Mouse (Mus musculus) ZHBTc4 (cell line): ENCODE results near the gene Spata18.

ENCODE experiments used
- DNase-seq: peaks from one replicate; pipeline ENCODE4 v3.0.0-alpha.2; 2011; ENCODE audit warnings: low read depth, low spot score

Spata18 gene

GRCm38 (mm10) chr5:73651061-73651854 lies at the start of gene Spata18:
TSS of gene Spata18 (plus strand) at chr5:73651379.
- peak; percentile 55 for DNase-seq

- no peak for DNase-seq
Observed at GRCm38 (mm10) chr5:73602865-73603264, 48.3 kb upstream of the Spata18 start.

DNA sequence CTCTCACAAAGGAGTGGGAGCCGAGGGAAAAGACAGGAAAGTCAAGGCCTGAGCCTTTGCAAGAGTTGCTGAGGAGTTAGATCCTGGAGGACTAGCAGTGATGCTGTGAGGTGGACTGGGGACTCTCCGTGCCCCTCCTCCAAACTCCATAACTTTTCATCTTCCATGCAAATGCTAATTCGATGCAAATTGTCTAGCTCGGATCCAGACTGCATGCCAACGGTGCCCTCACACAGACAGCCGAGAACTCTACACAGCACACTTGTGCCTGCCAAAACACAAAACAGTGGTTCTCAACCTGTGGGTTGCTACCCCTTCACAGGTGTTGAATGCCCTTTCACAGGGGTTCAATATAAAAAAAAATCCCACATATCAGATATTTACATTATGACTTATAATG lies 46.6 kb upstream of the Spata18 start:
- DNase-seq: no peak

- no peak for DNase-seq
Observed at GRCm38 (mm10) chr5:73604964-73605363, 46.2 kb upstream of the Spata18 start.

GRCm38 (mm10) chr5:73611071-73611470 lies 40.1 kb upstream of the Spata18 start:
- DNase-seq: no peak

DNA sequence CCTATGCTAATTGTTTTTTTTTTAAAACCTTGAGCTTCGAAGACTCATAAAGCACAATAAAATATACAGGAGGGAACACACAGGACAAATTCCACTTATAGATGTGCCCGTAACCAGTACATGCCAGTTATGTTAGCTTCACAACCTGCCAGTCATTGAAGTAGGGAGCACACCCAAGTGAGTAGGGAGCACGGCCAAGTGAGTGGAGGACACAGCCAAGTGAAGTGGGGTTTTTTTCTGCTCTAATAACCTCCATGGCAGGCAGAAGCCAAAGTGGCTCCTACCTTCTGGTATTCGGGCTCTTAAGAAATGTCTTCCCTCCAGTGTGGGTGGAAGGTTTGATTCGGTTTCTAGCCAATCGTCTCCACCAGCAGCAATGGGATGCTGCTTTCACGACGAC lies 37.9 kb upstream of the Spata18 start:
- DNase-seq: no peak

DNA sequence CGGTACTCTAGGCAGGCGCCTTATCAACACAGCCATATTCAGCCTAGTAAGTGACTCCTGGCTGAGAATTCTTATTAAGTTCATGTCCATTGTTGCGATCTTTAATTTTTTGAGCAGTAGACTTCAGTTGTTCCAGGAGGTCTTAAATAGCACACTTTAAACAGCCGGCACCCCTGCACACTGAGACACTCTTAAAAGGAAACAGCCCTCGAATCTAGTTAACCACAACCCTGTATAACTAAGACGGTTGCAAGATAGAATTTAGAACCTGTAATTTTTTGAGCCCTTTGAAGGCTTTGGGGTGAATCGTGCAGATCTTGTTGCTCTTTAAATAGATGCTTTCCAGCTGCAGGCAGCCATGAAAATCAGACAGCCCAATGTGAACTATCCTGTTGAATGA lies 36.0 kb upstream of the Spata18 start:
- DNase-seq: no peak

- DNase-seq: no peak
Observed at GRCm38 (mm10) chr5:73618969-73619368, 32.2 kb upstream of the Spata18 start.

DNA sequence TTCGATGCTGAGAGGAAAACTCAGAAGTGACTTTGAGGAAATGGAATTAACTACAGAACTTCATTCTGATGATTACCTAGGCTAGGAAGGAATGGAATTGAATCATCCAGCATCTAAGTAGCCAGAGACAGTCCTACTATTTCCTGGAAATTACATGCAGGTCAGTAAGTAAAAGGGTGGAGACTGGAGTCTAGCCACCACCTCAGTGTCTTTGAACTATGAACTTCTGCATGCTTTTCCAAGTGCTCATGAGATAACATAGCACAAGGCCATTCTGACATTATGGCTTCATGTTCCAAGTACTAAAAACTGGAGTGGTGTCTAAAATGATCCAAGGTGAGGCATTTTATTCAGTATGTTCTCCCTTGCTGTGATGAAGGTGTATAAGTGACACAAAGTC lies 25.7 kb upstream of the Spata18 start:
- no peak for DNase-seq

GRCm38 (mm10) chr5:73626842-73627241 lies 24.3 kb upstream of the Spata18 start:
- DNase-seq: no peak

DNA sequence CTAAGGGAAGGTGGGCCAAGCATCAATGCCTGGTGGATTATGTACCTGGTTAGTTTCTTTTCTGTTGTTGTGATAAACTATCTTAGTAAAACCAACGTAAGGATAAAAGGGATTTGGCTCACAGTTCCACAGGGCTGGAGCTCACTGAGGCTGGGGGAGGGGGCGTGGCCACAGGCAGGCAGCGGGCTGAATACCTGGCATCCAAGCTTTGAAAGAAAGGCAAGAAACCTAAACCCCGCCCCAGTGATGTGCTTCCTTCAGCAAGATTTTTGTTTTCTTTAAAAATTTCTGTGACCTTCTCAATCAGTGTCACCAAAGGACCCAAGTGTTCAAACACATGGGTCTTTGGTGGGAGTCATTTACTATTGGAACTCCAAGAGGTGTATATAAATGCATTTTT lies 23.6 kb upstream of the Spata18 start:
- DNase-seq: no peak

DNA sequence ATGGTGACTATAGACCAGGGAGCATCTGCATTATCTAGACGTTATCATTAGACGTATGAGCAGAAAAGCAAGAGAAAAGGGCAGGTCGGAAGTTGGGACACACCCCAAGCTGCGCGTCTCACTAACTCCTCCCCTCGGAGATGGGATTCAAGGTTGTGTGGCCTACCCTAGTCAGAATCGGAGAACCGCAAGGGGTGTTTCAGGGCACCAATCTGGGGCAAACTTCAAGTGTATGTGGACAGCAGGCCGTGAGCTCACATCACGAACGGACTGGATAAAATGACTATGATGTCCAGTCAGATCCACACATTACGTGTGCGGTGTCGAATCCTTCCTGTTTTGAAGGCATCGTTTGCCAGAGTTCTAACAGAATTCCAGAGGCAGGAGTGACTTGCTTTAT lies 23.2 kb upstream of the Spata18 start:
- no peak for DNase-seq

GRCm38 (mm10) chr5:73630141-73630540 lies 21.0 kb upstream of the Spata18 start:
- DNase-seq: no peak

GRCm38 (mm10) chr5:73631001-73631558 lies 20.1 kb upstream of the Spata18 start:
- DNase-seq: no peak

- DNase-seq: peak; percentile 83
Observed at GRCm38 (mm10) chr5:73632291-73632690, 18.9 kb upstream of the Spata18 start, which contains the start of gene Lrrc66. TSS of gene Lrrc66 (minus strand) at chr5:73632526.

DNA sequence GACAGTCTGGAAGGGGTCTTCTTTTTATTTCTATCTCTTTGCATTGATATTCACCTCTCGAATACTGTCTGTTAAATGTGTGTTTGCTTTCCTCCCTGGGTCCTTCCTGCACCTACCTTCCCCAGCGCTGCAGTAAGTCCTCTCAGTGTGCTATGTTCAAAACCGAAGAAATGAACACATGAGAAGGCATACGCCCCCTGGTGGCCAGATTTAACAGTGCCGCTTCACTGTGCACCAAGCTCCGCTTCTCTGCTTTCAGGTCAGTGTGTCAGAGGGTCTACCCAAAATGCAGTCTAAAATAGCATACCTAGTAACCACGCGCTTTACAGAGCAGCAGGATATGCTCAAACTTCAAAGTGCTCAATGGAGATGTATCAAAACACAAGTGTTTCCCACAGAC lies 18.0 kb upstream of the Spata18 start:
- peak; percentile 89 for DNase-seq

- DNase-seq: peak; percentile 53
Observed at GRCm38 (mm10) chr5:73637337-73638107, 13.7 kb upstream of the Spata18 start.

DNA sequence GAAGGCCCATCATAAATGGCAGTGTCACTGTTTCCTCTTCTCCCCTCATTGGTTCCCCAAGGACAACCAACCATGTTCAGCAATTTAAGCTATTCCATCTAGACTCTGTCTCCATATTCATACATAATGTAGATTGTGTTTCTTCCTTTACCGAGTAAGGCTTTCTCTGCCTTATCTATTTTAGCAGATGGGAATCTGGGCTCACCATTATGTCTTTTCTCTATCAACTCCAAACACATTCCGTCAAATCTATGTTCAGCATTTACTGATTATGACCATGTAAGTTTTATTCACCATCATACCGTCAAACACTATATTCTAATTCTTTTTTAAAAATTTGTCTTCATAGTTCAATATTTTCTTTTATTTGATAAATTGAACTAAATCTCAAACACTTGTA lies 10.1 kb upstream of the Spata18 start:
- no peak for DNase-seq

GRCm38 (mm10) chr5:73642091-73642490 lies 9.1 kb upstream of the Spata18 start:
- peak; percentile 79 for DNase-seq

DNA sequence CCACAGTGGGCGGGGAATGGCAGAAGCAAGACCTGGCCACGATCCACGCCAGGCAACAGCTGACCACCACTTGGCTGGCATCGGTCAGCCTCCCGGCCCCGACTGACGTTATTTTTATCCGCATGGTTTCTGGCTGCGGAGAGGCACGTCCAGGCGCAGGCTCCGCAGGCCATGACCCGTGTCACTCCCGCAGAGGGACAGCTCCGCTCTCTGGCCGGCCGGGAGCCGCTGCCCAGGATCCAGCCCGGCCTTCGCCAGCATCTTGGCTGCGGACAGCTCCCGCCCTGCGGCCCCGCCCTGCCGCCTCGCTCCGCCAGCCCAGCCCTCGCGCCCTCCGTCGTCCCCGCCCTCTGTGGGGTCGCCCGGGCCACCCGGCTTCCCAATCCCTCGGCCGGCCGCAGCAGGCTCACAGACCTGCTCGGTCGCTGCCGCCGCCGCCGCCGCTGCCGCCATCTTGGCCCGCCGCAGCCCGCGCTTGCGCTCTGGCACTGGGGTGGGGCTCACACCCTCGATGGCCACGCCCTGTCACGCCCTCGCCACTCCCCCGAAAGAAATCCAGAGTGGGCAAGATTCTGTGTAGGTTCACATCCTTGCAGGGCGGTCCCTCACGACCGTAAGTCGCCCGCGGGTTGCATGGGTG lies 3.8 kb upstream of the Spata18 start, which contains the start of gene Sgcb:
Sgcb (minus strand) TSS at position 530 of the 640 bp plus-strand sequence.
- peak; percentile 82 for DNase-seq

- no peak for DNase-seq
Observed at GRCm38 (mm10) chr5:73650365-73650964, 714 bp upstream of the Spata18 start.

DNA sequence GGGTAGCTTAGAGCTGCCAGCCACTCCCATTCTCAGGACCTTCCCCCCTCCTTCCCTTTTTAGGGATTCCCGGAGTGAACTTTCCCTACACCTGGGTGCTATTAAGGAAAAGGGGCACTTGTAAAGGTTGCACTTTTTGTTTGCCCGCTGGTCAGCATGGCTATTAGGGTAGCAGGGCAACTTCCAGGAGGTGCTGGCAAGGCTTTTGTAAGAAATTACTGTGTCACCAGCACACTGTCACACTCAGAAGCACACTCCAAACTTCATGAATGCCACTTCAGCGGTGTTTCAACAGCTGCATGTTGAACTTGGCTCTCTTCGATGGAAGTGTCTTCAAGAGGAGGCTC lies 649 bp downstream of the Spata18 start:
- DNase-seq: no peak
